Mouse (Mus musculus): ENCODE measurements around the gene Sfr1.

DNA sequence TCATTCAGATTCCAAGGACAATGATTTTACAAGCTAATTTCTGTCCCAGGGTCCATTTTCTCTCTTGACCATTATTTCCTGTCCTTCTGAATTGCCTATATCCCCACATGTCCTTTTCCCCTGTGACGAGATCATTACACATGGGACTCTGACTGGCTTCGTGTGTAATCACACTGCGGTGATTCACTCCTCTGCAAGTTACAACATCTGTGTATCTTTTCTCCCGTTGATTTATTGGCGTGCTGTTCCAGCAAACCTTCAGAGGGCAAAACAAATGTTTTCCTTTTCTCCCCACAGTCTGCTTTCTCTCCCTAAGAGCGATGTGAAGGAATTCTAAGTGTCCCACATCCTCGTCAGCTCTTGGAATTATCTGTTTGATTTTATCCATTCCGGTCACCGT, 31.7 kb upstream of the Sfr1 start:
- TF ChIP-seq CTCF (IDR thresholded peaks at IDR 0.05; ENCODE audit: low read depth) (no peak), EP300 (IDR thresholded peaks at IDR 0.05; ENCODE audit: low read depth) (no peak)
